Mouse (Mus musculus) right cerebral cortex, postnatal 14 days (tissue): ENCODE measurements at regions not wholly inside any gene's neighbourhood (a gene's known extent, or its start where the extent isn't known, plus 50 kb on each side); places are given as distances from the start of the nearest gene placed in this dataset.
A peak's percentile ranks its signal among the peaks of the same experiment; 100 is the strongest.

Experiments
- DNase-seq: peaks from one replicate; pipeline ENCODE4 v3.0.0; 2022

GRCm38 (mm10) chr13:45286651-45287050, 102.9 kb upstream of the Mylip start:
- no peak for DNase-seq

DNA sequence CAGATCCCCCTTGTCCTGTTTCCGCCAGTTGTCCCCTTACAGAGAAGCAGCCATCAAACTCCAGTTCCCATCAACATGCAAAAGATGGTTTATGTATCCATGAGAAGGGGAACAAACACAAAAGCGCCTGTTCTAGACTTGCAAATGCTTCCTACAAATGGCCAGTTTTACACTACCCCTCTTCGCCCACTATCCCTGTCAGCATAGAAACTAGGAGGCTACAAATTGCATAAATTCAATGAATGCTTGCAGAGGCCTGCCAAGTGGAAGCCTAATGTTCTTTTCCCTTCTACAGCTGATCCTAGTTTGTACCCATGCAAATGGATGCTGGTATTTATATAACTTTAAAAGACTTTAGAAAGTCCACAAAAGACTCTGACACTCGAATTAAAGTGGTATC, 102.3 kb upstream of the Mylip start:
- DNase-seq, result no peak

GRCm38 (mm10) chr13:45289976-45290375, 99.6 kb upstream of the Mylip start:
- DNase-seq, result no peak

- no peak for DNase-seq
Observed at GRCm38 (mm10) chr13:45294691-45295090, 94.9 kb upstream of the Mylip start.

DNA sequence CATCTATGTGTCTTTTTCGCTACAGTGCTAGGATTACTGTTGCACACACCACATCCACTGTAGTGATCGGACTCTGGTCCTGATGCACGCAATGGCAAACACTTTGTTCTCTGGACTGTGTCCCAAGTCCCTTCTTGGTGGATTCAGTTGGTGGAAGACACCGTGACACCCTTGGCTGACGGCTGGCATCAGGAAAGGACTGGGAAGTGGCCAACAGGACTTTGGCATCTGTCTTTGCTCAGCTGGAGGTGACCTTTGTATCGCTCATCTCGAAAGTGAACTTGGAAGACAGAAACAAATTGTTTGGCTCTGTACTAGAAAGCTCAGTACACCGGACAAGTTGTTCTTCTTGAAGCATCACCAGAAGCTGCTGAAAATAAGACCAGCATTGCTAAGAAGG, 88.9 kb upstream of the Mylip start:
- DNase-seq, result no peak

DNA sequence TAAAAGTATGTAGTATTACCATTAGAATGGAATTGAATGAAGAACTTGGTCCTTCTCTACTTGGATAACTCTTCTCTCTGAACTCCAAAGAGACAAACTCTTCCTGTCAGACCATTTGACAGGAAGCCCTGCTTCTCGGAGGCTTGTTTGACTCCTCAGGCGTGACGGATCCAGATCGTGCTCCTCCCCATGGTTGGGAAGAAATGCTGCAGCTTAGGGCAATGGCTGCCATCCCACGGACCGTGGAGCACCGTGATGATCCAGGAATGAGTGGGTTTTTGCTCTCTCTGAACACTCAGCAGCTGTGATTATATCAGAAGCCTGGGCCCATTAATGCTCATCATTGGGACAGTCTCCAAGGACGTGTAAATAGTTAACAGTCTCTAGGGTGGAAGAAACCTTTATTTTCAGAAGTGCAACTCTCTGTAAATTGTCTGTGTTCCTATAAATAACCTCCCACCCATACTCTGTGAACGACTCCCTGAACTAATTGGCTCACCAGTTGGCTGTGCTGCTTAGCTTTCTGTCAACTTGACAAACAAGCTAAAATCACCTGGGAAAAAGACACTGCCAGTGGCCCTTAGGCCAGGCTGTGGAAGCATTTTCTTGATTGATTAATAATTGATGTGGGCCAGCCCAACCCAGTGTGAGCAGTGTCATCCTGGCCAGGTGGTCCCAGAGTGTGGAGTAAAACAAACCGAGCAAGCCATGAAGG, 88.2 kb upstream of the Mylip start:
- no peak for DNase-seq

DNA sequence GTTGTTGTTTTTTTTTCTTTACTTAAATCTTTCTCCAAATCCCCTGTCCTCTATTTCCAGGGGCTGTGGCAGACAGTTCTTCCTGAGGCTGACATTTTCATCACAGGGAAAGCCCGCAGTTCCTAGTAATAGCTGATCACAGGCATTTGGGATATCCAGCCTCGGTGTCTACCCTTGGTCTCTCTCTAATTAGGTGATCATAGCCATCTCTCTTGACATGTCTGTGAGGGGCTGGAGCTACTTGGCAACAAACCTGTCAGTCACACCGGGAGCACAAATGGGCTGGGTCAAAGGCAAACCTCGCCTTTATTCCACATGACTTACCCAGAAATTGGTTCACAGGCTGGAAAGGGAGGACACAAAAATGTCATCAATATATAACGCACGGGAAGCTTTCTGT, 86.7 kb upstream of the Mylip start:
- DNase-seq, result no peak

DNA sequence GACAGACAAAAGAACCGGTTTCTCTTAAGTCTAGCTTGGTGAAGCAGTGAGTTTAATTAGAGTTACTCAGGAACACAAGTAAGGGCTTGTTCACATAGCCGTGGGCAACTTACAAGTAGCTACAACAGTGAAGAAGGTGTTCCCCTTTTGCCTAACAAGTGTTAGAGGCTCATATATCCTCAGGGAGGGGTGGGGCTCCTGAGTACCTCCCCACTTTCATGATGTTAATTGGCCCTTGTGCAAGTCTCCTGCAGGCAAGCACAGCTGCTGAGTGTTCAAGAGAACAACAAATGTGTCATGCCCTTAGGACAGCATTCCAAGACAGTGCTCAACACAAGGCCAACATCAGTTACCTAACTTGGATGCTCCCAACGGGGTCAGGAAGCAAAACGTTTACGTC, 83.4 kb upstream of the Mylip start:
- DNase-seq, result no peak

DNA sequence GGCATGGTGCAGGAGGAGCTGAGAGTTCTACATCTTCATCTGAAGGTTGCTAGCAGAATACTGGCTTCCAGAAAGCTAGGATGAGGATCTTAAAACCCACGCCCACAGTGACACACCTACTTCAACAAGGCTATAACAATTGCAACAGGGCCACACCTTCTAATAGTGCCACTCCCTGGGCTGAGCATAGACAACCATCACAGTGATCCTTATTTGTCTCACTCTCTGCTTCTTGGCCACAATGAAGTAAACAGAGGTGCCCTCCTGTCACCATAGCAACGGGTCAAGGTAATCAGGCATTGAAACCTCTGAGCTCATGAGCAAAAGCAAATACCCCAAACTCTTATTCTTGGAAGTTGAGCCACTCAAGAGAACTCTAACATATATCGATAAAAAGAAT, 82.3 kb upstream of the Mylip start:
- DNase-seq, result no peak

GRCm38 (mm10) chr13:45319646-45320045, 69.9 kb upstream of the Mylip start:
- DNase-seq, result no peak

DNA sequence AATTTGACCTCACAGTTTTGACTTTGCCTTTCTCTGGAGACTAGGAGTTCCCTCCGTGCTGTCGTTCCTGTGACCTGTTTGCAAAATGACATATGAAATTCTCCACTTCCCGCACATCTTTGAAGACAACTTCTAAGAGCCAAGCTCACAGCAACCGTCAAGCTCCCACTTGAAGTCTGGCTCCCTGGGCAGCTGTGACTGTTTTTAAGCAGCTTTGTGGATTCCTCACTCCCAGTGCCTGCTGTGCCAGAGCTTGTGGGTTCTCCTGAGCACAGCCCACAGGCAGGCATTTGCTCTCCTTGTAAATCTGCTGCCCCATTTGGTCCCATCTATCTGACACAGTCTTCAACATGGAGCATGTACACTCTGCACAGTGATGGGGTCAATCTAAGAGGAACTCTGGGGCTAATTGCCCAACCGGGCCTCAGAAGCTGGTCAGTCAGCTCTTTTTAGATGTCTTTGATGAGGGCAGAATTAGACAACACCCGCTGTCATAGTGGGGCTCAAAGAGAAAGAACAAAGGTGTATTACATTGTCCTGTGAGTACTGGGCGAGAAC, 63.7 kb upstream of the Mylip start:
- peak; percentile 19 for DNase-seq

DNA sequence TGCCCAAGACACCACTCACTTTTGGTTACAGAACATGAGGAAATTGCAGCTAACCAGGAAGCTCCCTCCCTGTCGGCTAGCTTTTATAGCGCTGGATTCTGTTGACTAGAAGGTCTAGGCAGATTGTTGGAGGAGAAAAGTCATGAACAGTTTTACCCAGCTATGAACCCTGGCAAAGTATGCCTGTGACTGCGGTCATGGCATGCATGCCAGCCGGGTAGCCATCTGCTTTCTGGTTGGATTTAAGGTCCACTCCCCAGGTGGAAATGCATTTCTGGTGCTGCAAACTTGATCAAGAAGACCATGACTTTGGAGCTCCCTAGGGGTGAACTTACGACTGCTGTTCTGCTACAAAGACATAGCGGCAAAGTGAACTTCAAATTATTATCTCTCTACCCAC, 62.8 kb upstream of the Mylip start:
- no peak for DNase-seq

DNA sequence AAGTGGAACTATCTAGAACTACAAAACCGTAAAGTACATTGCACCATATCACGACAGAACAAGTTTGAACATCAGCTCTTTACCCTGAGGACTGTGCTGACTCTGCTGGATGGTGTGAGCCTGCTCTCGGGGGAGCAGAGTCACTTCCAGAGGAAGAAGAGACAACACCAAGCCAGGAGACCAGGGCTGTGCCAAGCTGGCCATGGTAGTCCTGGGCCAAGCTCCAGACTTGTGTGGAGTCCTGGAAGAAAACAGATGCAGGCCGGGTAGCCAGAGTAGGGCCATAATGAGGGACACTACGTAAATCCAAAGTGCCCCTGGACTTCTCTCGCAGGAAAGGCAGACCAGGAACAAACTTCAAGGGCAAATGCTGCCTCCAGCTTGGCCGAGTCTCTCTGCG, 59.0 kb upstream of the Mylip start:
- no peak for DNase-seq

DNA sequence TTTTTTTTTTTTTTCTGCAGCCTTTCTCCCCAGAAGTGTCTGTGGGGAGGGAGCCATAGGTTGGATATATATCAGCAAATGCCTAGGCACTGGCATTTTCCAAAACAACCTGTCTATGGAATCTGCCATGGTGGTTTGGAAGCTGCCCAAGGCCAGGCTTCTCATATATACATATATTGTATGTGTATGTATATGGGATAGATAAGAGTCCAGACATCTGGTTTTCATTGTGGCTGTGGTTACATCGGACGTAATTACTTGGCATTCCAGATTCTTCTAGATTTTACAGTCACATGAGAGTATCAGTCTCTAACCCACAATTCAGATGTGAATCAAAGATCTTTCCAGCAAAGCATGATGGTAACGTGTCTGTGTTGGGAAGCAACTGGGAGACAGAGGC, 57.5 kb upstream of the Mylip start:
- DNase-seq, result no peak

GRCm38 (mm10) chr13:45333634-45334033, 55.9 kb upstream of the Mylip start:
- no peak for DNase-seq
